Mouse (Mus musculus) heart, embryonic 14.5 days (tissue): ENCODE measurements around the gene Il6st. TPM values are rescaled to one million over a fixed set of nuclear protein-coding genes. Genes with fewer than 3 reads are reported as not detected.
A peak's percentile ranks its signal among the peaks of the same experiment; 100 is the strongest.

Experiments used
- ATAC-seq: fragments of 200-750 bp; cut with Nextera tagmentation; 2 replicates; pipeline ENCODE4 v1.8.0; 2017; ENCODE audit warnings: low read depth, moderate TSS enrichment; ENCODE audit not compliant: insufficient number of reproducible peaks, insufficient read depth, low FRiP score
- H3K27ac ChIP-seq, 2 experiments: fragments of 200-500 bp in 1 of 2; fragments of 300-500 bp in 1 of 2; sonication (generic) in 1 of 2; replicated peaks in 1 of 2; 2 replicates each; pipeline ENCODE4 v1.5.1; 2012 to 2014; ENCODE audit warnings: low read depth in 2 of 2, low read length in 2 of 2, control low read depth in 1 of 2, mild to moderate bottlenecking in 1 of 2, mixed read lengths in 1 of 2; ENCODE audit not compliant: control insufficient read depth in 1 of 2, insufficient read depth in 1 of 2
- H3K27me3 ChIP-seq: fragments of 300-500 bp; sonication (generic); 2 replicates; pipeline ENCODE4 v1.6.1; 2014; ENCODE audit warnings: mild to moderate bottlenecking, low read length, control low read depth; ENCODE audit not compliant: control insufficient read depth, insufficient read depth
- H3K36me3 ChIP-seq: fragments of 300-500 bp; sonication (generic); 2 replicates; pipeline ENCODE4 v1.6.1; 2014; ENCODE audit warnings: mild to moderate bottlenecking, control low read depth, low read length, mixed read lengths; ENCODE audit not compliant: control insufficient read depth, insufficient read depth
- H3K4me1 ChIP-seq, 2 experiments: fragments of 200-500 bp in 1 of 2; fragments of 300-500 bp in 1 of 2; sonication (generic) in 1 of 2; 2 replicates each; pipeline ENCODE4 v1.6.1; 2012 to 2014; ENCODE audit warnings: low read length in 2 of 2, control low read depth in 1 of 2, mixed read lengths in 1 of 2; ENCODE audit not compliant: control insufficient read depth in 2 of 2, insufficient read depth in 2 of 2
- H3K4me2 ChIP-seq: fragments of 300-500 bp; sonication (generic); 2 replicates; pipeline ENCODE4 v1.6.1; 2014; ENCODE audit warnings: mild to moderate bottlenecking, low read length
- H3K4me3 ChIP-seq, 2 experiments: fragments of 200-500 bp in 1 of 2; fragments of 300-500 bp in 1 of 2; sonication (generic) in 1 of 2; 2 replicates each; pipeline ENCODE4 v1.5.1; 2012 to 2014; ENCODE audit warnings: low read length in 2 of 2, mild to moderate bottlenecking in 2 of 2, control low read depth in 1 of 2, low read depth in 1 of 2, moderate library complexity in 1 of 2; ENCODE audit not compliant: control insufficient read depth in 1 of 2, insufficient read depth in 1 of 2
- H3K9ac ChIP-seq: fragments of 300-500 bp; sonication (generic); 2 replicates; pipeline ENCODE4 v1.6.1; 2014; ENCODE audit warnings: mild to moderate bottlenecking, low read length
- H3K9me3 ChIP-seq: fragments of 300-500 bp; sonication (generic); 2 replicates; pipeline ENCODE4 v1.6.1; 2016; ENCODE audit warnings: low read length, control low read depth; ENCODE audit not compliant: control insufficient read depth
- WGBS: fragments of 180-500 bp; shearing (Covaris S2); extraction: QIAGEN DNeasy Blood & Tissue Kit; methylation state at CpG from one replicate; pipeline ENCODE4 v1.1.7; 2014; 5-methylcytosine and 5-hydroxymethylcytosine counted together
- polyA plus RNA-seq: library from polyadenylated mRNA; unstranded; fragments of >200 nt; fragmentation: Nextera tagmentation; extraction: Ambion mirVana; gene quantifications from 2 replicates; pipeline ENCODE4 v1.2.1, GENCODE M21; 2014

The Il6st gene
- polyA plus RNA-seq, 1 experiment from 2014 or later = 60.6 TPM

- H3K9ac ChIP-seq = no peak overlapping the region
- WGBS = 84% methylated on average over 6 of the region's 6 CpGs
- no peak overlapping the region for H3K4me3 ChIP-seq
- no peaks in the 10 kb centered on the region for H3K27me3 ChIP-seq
- no peaks in the 10 kb centered on the region for H3K9me3 ChIP-seq
- ATAC-seq = no peak
- no peak overlapping the region for H3K4me2 ChIP-seq
- peaks cover 6 to 9% of the 10 kb centered on the region in 2 experiments; a peak in 3 of 4 replicates for H3K4me1 ChIP-seq
- H3K36me3 ChIP-seq = no peaks in the 10 kb centered on the region
- no peak overlapping the region for H3K27ac ChIP-seq
Observed at GRCm38 (mm10) chr13:112532235-112532634, 68.4 kb downstream of the Il6st start.

GRCm38 (mm10) chr13:112533556-112533955 lies 69.7 kb downstream of the Il6st start:
- ATAC-seq = no peak
- Histone ChIP-seq H3K27me3 (no peaks in the 10 kb centered on the region), H3K4me1 (peaks cover 6 to 9% of the 10 kb centered on the region in 2 experiments; a peak in 3 of 4 replicates), H3K4me3 (no peak overlapping the region), H3K4me2 (peak overlapping the region; percentile 19; the same call in 1 of the 2 replicates), H3K36me3 (no peaks in the 10 kb centered on the region), H3K27ac (no peak overlapping the region), H3K9me3 (no peaks in the 10 kb centered on the region), H3K9ac (no peak overlapping the region)
- 35% methylated on average over 9 of the region's 9 CpGs for WGBS

- no peaks in the 10 kb centered on the region for H3K9me3 ChIP-seq
- 52% methylated on average over 4 of the region's 4 CpGs for WGBS
Observed at GRCm38 (mm10) chr13:112536611-112537010, 72.7 kb downstream of the Il6st start.

GRCm38 (mm10) chr13:112537065-112537464 lies 73.2 kb downstream of the Il6st start:
- ATAC-seq = no peak
- Histone ChIP-seq H3K36me3 (no peaks in the 10 kb centered on the region), H3K9me3 (no peaks in the 10 kb centered on the region), H3K27ac (no peak overlapping the region), H3K4me2 (no peak overlapping the region), H3K4me1 (peaks cover 12 to 28% of the 10 kb centered on the region in 2 experiments), H3K4me3 (no peak overlapping the region), H3K27me3 (no peaks in the 10 kb centered on the region), H3K9ac (no peak overlapping the region)
- WGBS = 86% methylated on average over 7 of the region's 7 CpGs

More at GRCm38 (mm10) chr13:112536611-112537010, 72.7 kb downstream of the Il6st start:
- Histone ChIP-seq H3K27ac (no peak overlapping the region), H3K27me3 (no peaks in the 10 kb centered on the region), H3K4me1 (peaks cover 12 to 26% of the 10 kb centered on the region in 2 experiments), H3K36me3 (no peaks in the 10 kb centered on the region), H3K4me2 (no peak overlapping the region), H3K9ac (no peak overlapping the region), H3K4me3 (no peak overlapping the region)
- no peak for ATAC-seq

GRCm38 (mm10) chr13:112540616-112541015 lies 76.7 kb downstream of the Il6st start:
- Histone ChIP-seq H3K9me3 (no peaks in the 10 kb centered on the region), H3K4me1 (peaks cover 11 to 22% of the 10 kb centered on the region in 2 experiments), H3K27ac (no peak overlapping the region), H3K4me3 (no peak overlapping the region), H3K36me3 (no peaks in the 10 kb centered on the region), H3K9ac (no peak overlapping the region), H3K4me2 (no peak overlapping the region), H3K27me3 (no peaks in the 10 kb centered on the region)
- 45% methylated on average over 3 of the region's 3 CpGs for WGBS
- ATAC-seq = no peak

- Histone ChIP-seq H3K4me2 (peak overlapping the region; percentile 31; the same call in 1 of the 2 replicates), H3K9me3 (no peaks in the 10 kb centered on the region), H3K9ac (no peak overlapping the region), H3K4me3 (no peak overlapping the region), H3K27me3 (no peaks in the 10 kb centered on the region), H3K27ac (no peak overlapping the region), H3K4me1 (peaks cover 11 to 22% of the 10 kb centered on the region in 2 experiments), H3K36me3 (no peaks in the 10 kb centered on the region)
- ATAC-seq = no peak
- 45% methylated on average over 10 of the region's 10 CpGs for WGBS
Observed at GRCm38 (mm10) chr13:112541223-112541975, 77.5 kb downstream of the Il6st start.

GRCm38 (mm10) chr13:112551641-112552548 lies 88.0 kb downstream of the Il6st start:
- H3K27ac ChIP-seq = no peak overlapping the region
- no peaks in the 10 kb centered on the region for H3K4me1 ChIP-seq
- no peak overlapping the region for H3K4me3 ChIP-seq
- no peak overlapping the region for H3K9ac ChIP-seq
- ATAC-seq = no peak
- no peak overlapping the region for H3K4me2 ChIP-seq
- WGBS = 72% methylated on average over 7 of the region's 7 CpGs
- no peaks in the 10 kb centered on the region for H3K27me3 ChIP-seq
- no peaks in the 10 kb centered on the region for H3K9me3 ChIP-seq
- H3K36me3 ChIP-seq = no peaks in the 10 kb centered on the region
